Mouse (Mus musculus) hindbrain, embryonic 12.5 days (tissue): ENCODE measurements around the gene Cdc6. TPM values are rescaled to one million over a fixed set of nuclear protein-coding genes. Genes with fewer than 3 reads are reported as not detected.
A peak's percentile ranks its signal among the peaks of the same experiment; 100 is the strongest.

Experiments
- ATAC-seq: fragments of 200-750 bp; cut with Nextera tagmentation; 2 replicates; pipeline ENCODE4 v1.8.0; 2017; ENCODE audit warnings: moderate TSS enrichment; ENCODE audit not compliant: low FRiP score
- H3K27ac ChIP-seq: fragments of 300-500 bp; sonication (generic); 2 replicates; pipeline ENCODE4 v1.5.1; 2016; ENCODE audit warnings: mild to moderate bottlenecking
- H3K27me3 ChIP-seq: fragments of 300-500 bp; sonication (generic); 2 replicates; pipeline ENCODE4 v1.6.1; 2016; ENCODE audit warnings: mild to moderate bottlenecking
- H3K36me3 ChIP-seq: fragments of 300-500 bp; sonication (generic); 2 replicates; pipeline ENCODE4 v1.6.1; 2016; ENCODE audit warnings: mild to moderate bottlenecking
- H3K4me1 ChIP-seq: fragments of 300-500 bp; sonication (generic); 2 replicates; pipeline ENCODE4 v1.6.1; 2016
- H3K4me2 ChIP-seq: fragments of 300-500 bp; sonication (generic); replicated peaks from 2 replicates; pipeline ENCODE4 v1.6.1; 2016; ENCODE audit warnings: mild to moderate bottlenecking
- H3K4me3 ChIP-seq: fragments of 300-500 bp; sonication (generic); 2 replicates; pipeline ENCODE4 v1.5.1; 2016; ENCODE audit warnings: mild to moderate bottlenecking
- H3K9ac ChIP-seq: fragments of 300-500 bp; sonication (generic); 2 replicates; pipeline ENCODE4 v1.6.1; 2016; ENCODE audit warnings: mild to moderate bottlenecking, moderate library complexity
- H3K9me3 ChIP-seq: fragments of 300-500 bp; sonication (generic); replicated peaks from 2 replicates; pipeline ENCODE4 v1.6.1; 2016; ENCODE audit warnings: mild to moderate bottlenecking
- WGBS: fragments of 180-500 bp; shearing (Covaris S2); methylation state at CpG from one replicate; pipeline ENCODE4 v1.1.7; 2016; 5-methylcytosine and 5-hydroxymethylcytosine counted together
- polyA plus RNA-seq: library from polyadenylated mRNA; unstranded; fragments of >200 nt; fragmentation: Nextera tagmentation; extraction: Ambion mirVana; gene quantifications from 2 replicates; pipeline ENCODE4 v1.2.1, GENCODE M21; 2016

Cdc6 gene
- polyA plus RNA-seq, 1 experiment from 2014 or later, result 20.2 TPM

GRCm38 (mm10) chr11:98961766-98962165 is 54.2 kb downstream of the Cdc6 start:
- peaks cover 76% of the 10 kb centered on the region for H3K4me1 ChIP-seq

GRCm38 (mm10) chr11:98962421-98963095 is 55.0 kb downstream of the Cdc6 start:
- 3% methylated on average over 12 of the region's 12 CpGs for WGBS
- Histone ChIP-seq H3K4me3 (peak overlapping the region; percentile 76), H3K4me1 (peaks cover 84% of the 10 kb centered on the region), H3K4me2 (peak overlapping the region; percentile 97), H3K27ac (peak overlapping the region; percentile 99), H3K27me3 (no peaks in the 10 kb centered on the region; the same call in 1 of the 2 replicates), H3K9ac (peak overlapping the region; percentile 86), H3K36me3 (0 out of 2 replicates have a peak, but pooled peaks cover 3% of the 10 kb centered on the region), H3K9me3 (no peaks in the 10 kb centered on the region)
- ATAC-seq, result no peak

More at GRCm38 (mm10) chr11:98961766-98962165, 54.2 kb downstream of the Cdc6 start:
- H3K4me3 ChIP-seq, result peak overlapping the region; percentile 76
- WGBS, result 7% methylated on average over 8 of the region's 8 CpGs
- 0 out of 2 replicates have a peak, but pooled peaks cover 2% of the 10 kb centered on the region for H3K36me3 ChIP-seq
- peak overlapping the region; percentile 86 for H3K9ac ChIP-seq
- no peaks in the 10 kb centered on the region; the same call in 1 of the 2 replicates for H3K27me3 ChIP-seq
- no peak for ATAC-seq
- H3K4me2 ChIP-seq, result peak overlapping the region; percentile 97
- no peaks in the 10 kb centered on the region for H3K9me3 ChIP-seq
- peak overlapping the region; percentile 99 for H3K27ac ChIP-seq

DNA sequence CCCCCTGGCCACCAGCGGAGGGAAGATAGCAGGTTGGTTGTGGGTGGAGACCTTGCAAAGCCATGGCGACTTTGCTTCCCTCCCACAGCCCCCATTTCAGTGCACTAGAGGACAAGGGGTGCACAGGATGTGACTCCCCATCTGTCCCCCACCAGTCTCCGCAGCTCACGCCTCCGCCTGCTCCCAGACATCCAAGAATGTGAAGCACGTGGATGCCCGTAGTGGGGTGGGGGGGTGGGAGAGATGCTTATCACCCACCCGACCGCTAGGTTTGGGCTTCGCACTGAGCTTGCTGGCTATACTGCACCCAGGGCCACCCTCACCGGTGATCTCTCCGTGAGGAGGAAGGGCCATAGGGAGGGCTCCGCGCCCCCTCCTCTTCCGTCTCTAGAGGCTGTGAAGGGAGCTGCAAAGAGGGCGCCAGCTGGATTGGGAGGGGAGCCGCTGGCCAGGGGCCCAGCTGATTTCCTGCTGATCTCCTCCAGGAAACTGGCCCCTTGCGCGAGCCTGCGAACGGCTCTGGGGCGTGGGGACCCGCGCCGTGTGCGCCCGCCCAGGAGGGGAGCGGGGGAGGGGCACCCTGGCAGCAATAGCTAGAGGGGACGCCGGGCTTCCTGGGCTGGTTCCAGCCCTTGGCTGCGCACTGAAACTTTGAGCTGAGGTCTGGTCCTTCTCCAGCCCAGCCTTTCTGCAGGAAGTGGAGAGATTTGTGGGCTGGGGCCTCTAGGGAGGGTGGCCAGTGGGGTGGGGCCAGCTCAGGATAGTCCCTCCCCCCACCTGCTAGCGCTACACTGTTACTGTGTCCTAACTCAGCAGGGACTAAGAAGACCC is 55.8 kb downstream of the Cdc6 start:
- Histone ChIP-seq H3K4me2 (peak overlapping the region; percentile 97), H3K4me1 (peaks cover 92% of the 10 kb centered on the region), H3K36me3 (peaks cover 9% of the 10 kb centered on the region; the same call in 1 of the 2 replicates), H3K27ac (peak overlapping the region; percentile 99), H3K4me3 (peak overlapping the region; percentile 76), H3K9me3 (no peaks in the 10 kb centered on the region), H3K27me3 (no peaks in the 10 kb centered on the region; the same call in 1 of the 2 replicates), H3K9ac (peak overlapping the region; percentile 86)
- peak; percentile 44 for ATAC-seq
- under 1% methylated on average over 31 of the region's 32 CpGs for whole genome bisulfite sequencing

- no peak for ATAC-seq
- Histone ChIP-seq H3K9me3 (no peaks in the 10 kb centered on the region), H3K4me2 (peak overlapping the region; percentile 97), H3K9ac (peak overlapping the region; percentile 86), H3K27me3 (no peaks in the 10 kb centered on the region; the same call in 1 of the 2 replicates), H3K27ac (peak overlapping the region; percentile 99), H3K4me3 (peak overlapping the region; percentile 76), H3K36me3 (peaks cover 9% of the 10 kb centered on the region; the same call in 1 of the 2 replicates), H3K4me1 (peaks cover 97% of the 10 kb centered on the region)
- 14% methylated on average over 6 of the region's 6 CpGs for WGBS
Observed at GRCm38 (mm10) chr11:98964201-98964615, 56.6 kb downstream of the Cdc6 start.

GRCm38 (mm10) chr11:98964616-98965415 is 57.2 kb downstream of the Cdc6 start:
- Histone ChIP-seq H3K9me3 (no peaks in the 10 kb centered on the region), H3K36me3 (peaks cover 9% of the 10 kb centered on the region; the same call in 1 of the 2 replicates), H3K4me2 (peak overlapping the region; percentile 97), H3K4me3 (peak overlapping the region; percentile 76), H3K27ac (peak overlapping the region; percentile 99), H3K9ac (peak overlapping the region; percentile 86), H3K27me3 (no peaks in the 10 kb centered on the region; the same call in 1 of the 2 replicates), H3K4me1 (peaks cover 97% of the 10 kb centered on the region)
- no peak for ATAC-seq
- 10% methylated on average over 15 of the region's 15 CpGs for WGBS

GRCm38 (mm10) chr11:98965416-98966077 is 57.9 kb downstream of the Cdc6 start:
- peaks cover 14% of the 10 kb centered on the region; the same call in 1 of the 2 replicates for H3K36me3 ChIP-seq
- 4% methylated on average over 9 of the region's 11 CpGs for WGBS
- H3K4me1 ChIP-seq, result peaks cover 99% of the 10 kb centered on the region
- H3K4me3 ChIP-seq, result peak overlapping the region; percentile 76
- peak overlapping the region; percentile 86 for H3K9ac ChIP-seq
- H3K27me3 ChIP-seq, result no peaks in the 10 kb centered on the region; the same call in 1 of the 2 replicates
- ATAC-seq, result no peak
- H3K9me3 ChIP-seq, result no peaks in the 10 kb centered on the region
- peak overlapping the region; percentile 99 for H3K27ac ChIP-seq
- peak overlapping the region; percentile 97 for H3K4me2 ChIP-seq

DNA sequence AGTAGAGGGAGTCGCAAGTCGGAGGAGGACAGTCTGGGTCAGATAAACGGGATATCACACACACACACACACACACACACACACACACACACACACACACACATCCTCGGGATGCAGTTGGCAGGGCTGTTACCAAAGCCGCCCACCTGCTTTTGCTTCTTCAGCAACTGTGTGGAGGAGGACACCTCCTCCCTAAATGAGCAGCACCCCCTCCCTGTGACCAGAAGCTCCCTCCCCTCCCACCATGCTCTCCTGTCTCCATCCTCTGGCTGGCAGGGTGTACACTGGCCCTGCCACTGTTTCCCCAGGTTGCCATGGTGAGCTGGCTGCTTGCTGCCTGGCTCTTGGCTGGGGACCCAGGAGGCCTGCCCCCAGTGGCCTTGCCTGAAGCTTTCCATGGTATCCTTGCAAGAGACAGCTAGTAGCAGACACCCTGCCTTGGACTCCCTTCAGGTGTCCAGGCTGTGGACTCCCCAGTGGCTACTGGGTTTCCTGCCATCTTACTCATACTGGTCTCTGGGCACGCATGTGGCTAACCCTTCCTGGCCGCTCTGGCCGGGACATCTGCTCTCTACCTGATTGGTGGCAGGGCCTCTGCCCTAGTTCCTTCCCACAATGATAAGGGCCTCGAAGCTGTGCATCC is 59.0 kb downstream of the Cdc6 start:
- Histone ChIP-seq H3K4me1 (peaks cover 100% of the 10 kb centered on the region), H3K27me3 (no peaks in the 10 kb centered on the region; the same call in 1 of the 2 replicates), H3K9ac (peak overlapping the region; percentile 86), H3K4me2 (peak overlapping the region; percentile 97), H3K27ac (peak overlapping the region; percentile 99), H3K36me3 (peaks cover 21% of the 10 kb centered on the region; the same call in 1 of the 2 replicates), H3K9me3 (no peaks in the 10 kb centered on the region), H3K4me3 (peak overlapping the region; percentile 76)
- no peak for ATAC-seq
- WGBS, result 27% methylated on average over 6 of the region's 9 CpGs

DNA sequence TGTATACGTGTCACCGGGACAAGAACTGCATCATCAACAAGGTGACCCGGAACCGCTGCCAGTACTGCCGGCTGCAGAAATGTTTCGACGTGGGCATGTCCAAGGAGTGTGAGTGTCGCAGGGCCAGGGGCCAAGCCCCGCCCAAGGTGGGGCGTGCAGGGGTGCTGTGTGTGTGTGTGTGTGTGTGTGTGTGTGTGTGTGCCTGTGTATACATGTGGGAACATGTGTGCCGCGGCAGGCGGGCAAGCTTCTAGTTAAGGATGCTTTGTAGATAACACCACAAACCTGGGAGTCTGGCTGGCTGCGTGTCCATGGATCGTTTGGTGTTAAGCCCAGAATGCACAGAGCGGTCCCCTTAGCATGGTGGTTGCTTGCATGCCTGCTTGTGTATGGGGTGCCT is 60.5 kb downstream of the Cdc6 start:
- H3K27me3 ChIP-seq, result no peaks in the 10 kb centered on the region
- no peak for ATAC-seq
- peak overlapping the region; percentile 15 for H3K4me3 ChIP-seq
- peak overlapping the region; percentile 99 for H3K27ac ChIP-seq
- peak overlapping the region; percentile 97 for H3K4me2 ChIP-seq
- H3K4me1 ChIP-seq, result peaks cover 92% of the 10 kb centered on the region
- peak overlapping the region; percentile 86 for H3K9ac ChIP-seq
- peaks cover 31% of the 10 kb centered on the region for H3K36me3 ChIP-seq
- no peaks in the 10 kb centered on the region for H3K9me3 ChIP-seq
- WGBS, result 51% methylated on average over 16 of the region's 16 CpGs

DNA sequence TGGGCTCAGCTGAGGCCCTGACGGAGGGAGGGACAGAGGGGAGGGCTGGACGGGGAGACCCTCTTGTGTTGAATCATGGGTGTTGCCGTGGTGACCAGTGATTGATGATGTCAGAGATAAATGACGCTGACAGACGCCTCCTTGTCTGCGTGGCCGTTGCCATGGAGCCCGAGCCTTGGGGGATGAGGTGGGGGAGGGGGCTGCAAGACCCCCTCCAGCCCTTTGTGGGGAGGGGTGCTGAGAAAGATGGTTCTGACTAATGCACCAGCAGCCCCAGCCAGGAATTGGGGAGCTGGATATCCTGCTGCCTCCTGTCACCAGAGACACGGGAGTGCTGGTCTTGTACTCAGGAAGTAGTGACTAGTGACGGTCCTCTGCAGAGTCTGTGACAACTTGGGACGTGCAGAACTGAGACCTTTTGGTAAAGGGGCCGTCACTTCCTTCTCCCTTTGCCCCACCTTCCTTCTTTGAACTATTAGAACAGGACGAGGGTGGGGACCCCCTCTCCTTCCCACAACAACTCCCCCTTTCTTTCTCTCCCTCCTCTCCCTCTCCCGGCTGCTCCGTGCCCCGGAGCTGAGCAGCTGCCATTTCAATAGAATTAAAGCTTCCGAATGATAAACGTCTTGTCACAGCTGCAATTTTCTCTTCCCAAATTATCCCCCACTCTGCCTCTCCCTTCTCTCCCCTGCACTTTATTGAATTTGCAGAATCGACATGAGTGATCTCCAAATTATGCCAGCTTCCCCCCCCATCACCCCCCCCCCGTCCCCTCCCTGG is 61.3 kb downstream of the Cdc6 start:
- WGBS, result 3% methylated on average over 19 of the region's 20 CpGs
- peak; percentile 58 for ATAC-seq
- no peaks in the 10 kb centered on the region for H3K9me3 ChIP-seq
- H3K27me3 ChIP-seq, result no peaks in the 10 kb centered on the region
- peaks cover 39% of the 10 kb centered on the region for H3K36me3 ChIP-seq
- peak overlapping the region; percentile 15 for H3K4me3 ChIP-seq
- H3K9ac ChIP-seq, result peak overlapping the region; percentile 86
- H3K4me2 ChIP-seq, result peak overlapping the region; percentile 97
- peak overlapping the region; percentile 99 for H3K27ac ChIP-seq
- H3K4me1 ChIP-seq, result peaks cover 84% of the 10 kb centered on the region

- Histone ChIP-seq H3K4me1 (peaks cover 78% of the 10 kb centered on the region), H3K9ac (peak overlapping the region; percentile 86), H3K27me3 (no peaks in the 10 kb centered on the region), H3K27ac (peak overlapping the region; percentile 99), H3K4me2 (peak overlapping the region; percentile 97), H3K36me3 (peaks cover 43% of the 10 kb centered on the region), H3K4me3 (peak overlapping the region; percentile 15), H3K9me3 (no peaks in the 10 kb centered on the region)
- 24% methylated on average over 9 of the region's 17 CpGs for WGBS
- peak; percentile 49 for ATAC-seq
Observed at GRCm38 (mm10) chr11:98969496-98969927, 61.9 kb downstream of the Cdc6 start.
